Mouse (Mus musculus) limb, embryonic 11.5 days (tissue): Measurements from ENCODE around the gene Caln1. TPM values are rescaled to one million over a fixed set of nuclear protein-coding genes. Genes with fewer than 3 reads are reported as not detected.

ENCODE experiments used
- ATAC-seq: fragments of 200-750 bp; cut with Nextera tagmentation; 2 replicates; pipeline ENCODE4 v1.8.0; 2017; ENCODE audit warnings: low read depth; ENCODE audit not compliant: insufficient number of reproducible peaks, low FRiP score, low TSS enrichment
- DNase-seq: peaks from one replicate; pipeline ENCODE4 v3.0.0-alpha.2; 2015; ENCODE audit warnings: low spot score
- H3K27ac ChIP-seq: fragments of 300-500 bp; sonication (generic); replicated peaks from 2 replicates; pipeline ENCODE4 v1.5.1; 2014; ENCODE audit warnings: low read depth, mild to moderate bottlenecking, low read length
- H3K27me3 ChIP-seq: fragments of 300-500 bp; sonication (generic); 2 replicates; pipeline ENCODE4 v1.6.1; 2014; ENCODE audit warnings: mild to moderate bottlenecking, low read length, mixed read lengths; ENCODE audit not compliant: control insufficient read depth, insufficient read depth
- H3K36me3 ChIP-seq: fragments of 300-500 bp; sonication (generic); 2 replicates; pipeline ENCODE4 v1.6.1; 2014; ENCODE audit warnings: mild to moderate bottlenecking, low read length, moderate library complexity, mixed read lengths; ENCODE audit not compliant: control insufficient read depth, insufficient read depth
- H3K4me1 ChIP-seq: fragments of 300-500 bp; sonication (generic); 2 replicates; pipeline ENCODE4 v1.6.1; 2014; ENCODE audit warnings: low read length, mixed read lengths; ENCODE audit not compliant: control insufficient read depth, insufficient read depth
- H3K4me2 ChIP-seq: fragments of 300-500 bp; sonication (generic); 2 replicates; pipeline ENCODE4 v1.6.1; 2014; ENCODE audit warnings: low read depth, mild to moderate bottlenecking, moderate library complexity; ENCODE audit not compliant: severe bottlenecking
- H3K4me3 ChIP-seq: fragments of 300-500 bp; sonication (generic); 2 replicates; pipeline ENCODE4 v1.5.1; 2014; ENCODE audit warnings: low read depth, low read length
- H3K9ac ChIP-seq: fragments of 300-500 bp; sonication (generic); 2 replicates; pipeline ENCODE4 v1.6.1; 2014; ENCODE audit warnings: mild to moderate bottlenecking, low read length
- H3K9me3 ChIP-seq: fragments of 300-500 bp; sonication (generic); 2 replicates; pipeline ENCODE4 v1.6.1; 2016; ENCODE audit warnings: low read length; ENCODE audit not compliant: control insufficient read depth
- WGBS: fragments of 180-500 bp; shearing (Covaris S2); extraction: QIAGEN DNeasy Blood & Tissue Kit; methylation state at CpG from one replicate; pipeline ENCODE4 v1.1.7; 2014; 5-methylcytosine and 5-hydroxymethylcytosine counted together
- polyA plus RNA-seq: library from polyadenylated mRNA; unstranded; fragments of >200 nt; fragmentation: Nextera tagmentation; extraction: Ambion mirVana; gene quantifications from 2 replicates; pipeline ENCODE4 v1.2.1, GENCODE M21; 2014

The Caln1 gene
- polyA plus RNA-seq, 1 experiment from 2014 or later, result 0.11 TPM

DNA sequence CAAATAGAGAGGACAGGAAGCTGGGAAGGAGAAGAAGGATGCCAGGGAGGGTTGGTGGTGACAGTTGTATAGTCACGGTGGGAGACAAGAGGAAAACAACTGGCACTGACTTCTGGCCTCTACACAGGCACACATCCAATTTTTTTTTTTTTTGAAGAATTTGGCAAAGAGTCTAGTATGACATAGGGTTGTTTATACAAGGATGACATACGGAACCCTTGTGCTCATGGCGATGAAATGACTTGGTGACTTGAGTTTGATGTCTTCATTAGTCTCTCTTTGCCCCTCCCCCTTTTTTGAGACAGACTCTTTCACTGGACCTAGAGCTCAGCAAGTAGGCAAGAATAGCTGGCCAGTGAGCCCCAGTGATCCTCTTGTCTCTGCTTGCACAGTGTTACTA is 322.1 kb downstream of the Caln1 start:
- 85% methylated on average over 3 of the region's 3 CpGs for WGBS
- H3K4me1 ChIP-seq, result no peaks in the 10 kb centered on the region

GRCm38 (mm10) chr5:130699476-130699875 is 330.2 kb downstream of the Caln1 start:
- ATAC-seq, result no peak
- H3K9ac ChIP-seq, result no peak overlapping the region
- no peak overlapping the region for H3K4me2 ChIP-seq
- H3K9me3 ChIP-seq, result no peaks in the 10 kb centered on the region
- H3K27me3 ChIP-seq, result no peaks in the 10 kb centered on the region
- DNase-seq, result no peak
- no peaks in the 10 kb centered on the region for H3K4me1 ChIP-seq
- H3K4me3 ChIP-seq, result no peak overlapping the region
- H3K36me3 ChIP-seq, result no peaks in the 10 kb centered on the region
- WGBS, result 94% methylated on average over 4 of the region's 4 CpGs
- no peak overlapping the region for H3K27ac ChIP-seq

More for the DNA sequence above, 322.1 kb downstream of the Caln1 start:
- H3K4me3 ChIP-seq, result no peak overlapping the region
- H3K9me3 ChIP-seq, result no peaks in the 10 kb centered on the region
- H3K27me3 ChIP-seq, result no peaks in the 10 kb centered on the region
- H3K36me3 ChIP-seq, result no peaks in the 10 kb centered on the region
- H3K27ac ChIP-seq, result no peak overlapping the region
- ATAC-seq (no peak), DNase-seq (no peak)
- H3K9ac ChIP-seq, result no peak overlapping the region
- H3K4me2 ChIP-seq, result no peak overlapping the region

- DNase-seq (no peak), ATAC-seq (no peak)
- 79% methylated on average over 6 of the region's 6 CpGs for WGBS
- no peak overlapping the region for H3K4me2 ChIP-seq
- H3K9me3 ChIP-seq, result no peaks in the 10 kb centered on the region
- H3K27ac ChIP-seq, result no peak overlapping the region
- H3K4me1 ChIP-seq, result no peaks in the 10 kb centered on the region
- no peak overlapping the region for H3K9ac ChIP-seq
- H3K4me3 ChIP-seq, result no peak overlapping the region
- H3K36me3 ChIP-seq, result no peaks in the 10 kb centered on the region
- no peaks in the 10 kb centered on the region for H3K27me3 ChIP-seq
These were observed 332.5 kb downstream of the Caln1 start for GRCm38 (mm10) chr5:130701777-130702176.

DNA sequence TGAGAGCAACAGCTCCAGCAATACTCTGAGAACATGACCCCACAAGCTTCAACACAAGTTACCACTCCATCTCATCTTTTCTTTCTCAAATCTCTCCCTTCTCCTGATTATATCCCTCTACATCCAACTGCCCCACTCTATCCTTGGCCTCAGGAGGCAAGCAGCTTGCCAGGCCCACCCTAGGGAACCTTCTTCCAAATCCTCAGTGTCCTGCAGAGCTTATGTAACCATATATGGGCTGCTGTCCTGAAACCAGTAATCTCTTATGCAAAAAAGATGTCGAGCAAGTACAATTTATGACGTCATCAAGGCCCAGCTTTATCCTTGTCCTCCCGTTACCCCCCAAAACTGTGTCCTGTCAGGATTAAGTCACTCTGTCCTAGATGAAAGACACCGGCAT is 333.1 kb downstream of the Caln1 start:
- Histone ChIP-seq H3K4me3 (no peak overlapping the region), H3K4me1 (no peaks in the 10 kb centered on the region), H3K9me3 (no peaks in the 10 kb centered on the region), H3K27ac (no peak overlapping the region), H3K4me2 (no peak overlapping the region), H3K36me3 (no peaks in the 10 kb centered on the region), H3K9ac (no peak overlapping the region), H3K27me3 (no peaks in the 10 kb centered on the region)
- ATAC-seq (no peak), DNase-seq (no peak)
- WGBS, result 65% methylated on average over 4 of the region's 4 CpGs

DNA sequence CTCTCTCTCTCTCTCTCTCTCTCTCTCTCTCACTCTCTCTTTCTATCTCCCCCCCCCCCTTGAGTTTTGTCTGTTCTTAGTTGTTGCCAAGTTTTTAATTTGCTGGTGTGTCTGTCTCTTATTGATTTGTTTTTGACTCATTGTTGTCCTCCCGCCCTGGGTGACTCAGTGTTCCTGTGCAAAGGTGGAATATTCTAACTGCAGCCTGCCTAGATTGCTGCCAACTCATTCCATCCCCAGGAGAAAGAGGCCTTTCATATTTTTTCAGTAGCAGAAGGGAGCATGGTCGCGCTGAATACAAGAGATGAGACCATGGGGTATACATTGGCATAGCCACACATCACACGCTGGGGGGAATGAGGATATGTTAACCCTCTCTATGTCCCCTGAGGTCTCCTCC is 335.6 kb downstream of the Caln1 start:
- Histone ChIP-seq H3K4me3 (no peak overlapping the region), H3K27me3 (no peaks in the 10 kb centered on the region), H3K9ac (no peak overlapping the region), H3K4me2 (no peak overlapping the region), H3K4me1 (no peaks in the 10 kb centered on the region), H3K36me3 (no peaks in the 10 kb centered on the region), H3K27ac (no peak overlapping the region), H3K9me3 (no peaks in the 10 kb centered on the region)
- 86% methylated on average over 4 of the region's 4 CpGs for WGBS
- ATAC-seq, result no peak
- DNase-seq, result no peak

- WGBS, result 70% methylated on average over 6 of the region's 6 CpGs
- no peak for ATAC-seq
- no peak overlapping the region for H3K9ac ChIP-seq
These were observed 337.1 kb downstream of the Caln1 start for GRCm38 (mm10) chr5:130706202-130706855.

DNA sequence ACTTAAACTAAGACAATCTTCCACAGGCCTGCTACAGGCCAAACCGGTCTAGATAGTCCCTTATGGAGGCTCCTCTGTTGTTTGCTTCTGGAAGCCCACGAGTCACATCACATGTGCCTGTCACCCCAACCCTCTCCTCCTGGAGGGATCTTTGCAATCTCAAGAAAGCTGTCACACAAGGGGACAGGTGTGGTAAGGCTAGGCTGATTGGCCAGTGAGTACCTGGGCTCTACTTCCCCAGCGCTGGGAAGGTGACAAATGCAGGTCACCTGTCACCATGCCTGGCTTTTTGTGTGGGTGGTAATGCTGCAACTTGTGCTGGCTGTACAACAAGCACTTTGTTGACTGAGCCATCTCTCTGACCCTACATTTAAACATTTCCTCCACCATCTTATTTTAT is 338.5 kb downstream of the Caln1 start:
- no peak overlapping the region for H3K27ac ChIP-seq
- no peak overlapping the region for H3K4me2 ChIP-seq
- no peaks in the 10 kb centered on the region for H3K36me3 ChIP-seq
- DNase-seq (no peak), ATAC-seq (no peak)
- no peaks in the 10 kb centered on the region for H3K27me3 ChIP-seq
- H3K4me3 ChIP-seq, result no peak overlapping the region
- WGBS, result 71% methylated on average over 3 of the region's 3 CpGs
- no peaks in the 10 kb centered on the region for H3K9me3 ChIP-seq
- no peaks in the 10 kb centered on the region for H3K4me1 ChIP-seq
- no peak overlapping the region for H3K9ac ChIP-seq

More at GRCm38 (mm10) chr5:130706202-130706855, 337.1 kb downstream of the Caln1 start:
- Histone ChIP-seq H3K4me3 (no peak overlapping the region), H3K4me1 (no peaks in the 10 kb centered on the region), H3K27ac (no peak overlapping the region), H3K4me2 (no peak overlapping the region), H3K36me3 (no peaks in the 10 kb centered on the region), H3K27me3 (no peaks in the 10 kb centered on the region), H3K9me3 (no peaks in the 10 kb centered on the region)
- no peak for DNase-seq

DNA sequence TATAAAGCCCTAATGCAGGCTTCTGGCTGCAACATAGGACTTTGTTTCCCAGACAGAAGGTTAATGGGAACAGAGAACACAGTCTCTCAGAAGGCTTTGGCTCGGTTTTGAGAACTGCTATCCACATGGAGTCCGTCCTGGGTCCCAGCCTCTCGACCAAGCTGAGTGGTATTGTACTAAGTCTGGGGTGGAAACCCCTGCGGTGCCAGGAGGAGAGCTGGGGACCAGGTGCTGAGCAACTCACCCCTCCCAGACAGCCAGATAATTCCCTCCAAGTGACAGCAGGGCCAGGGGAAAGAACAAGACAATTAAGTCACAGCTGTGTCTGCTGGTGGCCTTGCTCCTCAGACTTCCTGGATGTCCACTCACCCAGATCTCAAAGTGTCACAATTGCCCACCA is 339.4 kb downstream of the Caln1 start:
- no peaks in the 10 kb centered on the region for H3K9me3 ChIP-seq
- H3K4me3 ChIP-seq, result no peak overlapping the region
- no peaks in the 10 kb centered on the region for H3K27me3 ChIP-seq
- 61% methylated on average over 4 of the region's 4 CpGs for WGBS
- no peaks in the 10 kb centered on the region for H3K36me3 ChIP-seq
- H3K4me1 ChIP-seq, result no peaks in the 10 kb centered on the region
- ATAC-seq, result no peak
- no peak for DNase-seq
- H3K9ac ChIP-seq, result no peak overlapping the region
- H3K27ac ChIP-seq, result no peak overlapping the region
- no peak overlapping the region for H3K4me2 ChIP-seq

DNA sequence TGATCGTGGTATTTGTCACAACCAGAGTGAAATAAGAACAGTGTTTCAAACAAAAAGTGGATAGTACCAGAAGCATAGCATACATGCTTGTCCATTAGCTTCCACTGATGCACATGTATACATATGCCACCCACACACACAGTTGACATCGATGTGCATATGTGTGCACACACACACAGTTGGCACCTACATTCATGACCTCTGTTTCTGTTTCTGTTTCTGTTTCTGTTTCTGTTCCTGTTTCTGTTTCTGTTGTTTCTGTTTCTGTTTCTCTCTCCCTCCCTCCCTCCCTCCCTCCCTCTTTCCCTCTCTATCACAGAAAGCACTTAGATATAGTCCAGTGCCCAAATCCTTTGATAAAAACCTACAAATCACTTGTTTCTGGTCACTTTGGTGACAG is 342.4 kb downstream of the Caln1 start:
- no peaks in the 10 kb centered on the region for H3K9me3 ChIP-seq
- DNase-seq, result no peak
- 82% methylated on average over 2 of the region's 2 CpGs for WGBS
- ATAC-seq, result no peak
- H3K4me1 ChIP-seq, result no peaks in the 10 kb centered on the region
- no peaks in the 10 kb centered on the region for H3K36me3 ChIP-seq
- no peak overlapping the region for H3K4me3 ChIP-seq
- no peak overlapping the region for H3K4me2 ChIP-seq
- H3K27me3 ChIP-seq, result no peaks in the 10 kb centered on the region
- no peak overlapping the region for H3K27ac ChIP-seq
- no peak overlapping the region for H3K9ac ChIP-seq
